Mouse (Mus musculus) left cerebral cortex, adult 2 months (tissue): ENCODE results near the gene Spata2. TPM values are rescaled to one million over a fixed set of nuclear protein-coding genes. Genes with fewer than 3 reads are reported as not detected.

Source experiments
- DNase-seq, 2 experiments: peaks; one replicate each; pipeline ENCODE4 v3.0.0; 2021 to 2022; ENCODE audit warnings: low spot score in 2 of 2, mixed read lengths in 1 of 2; ENCODE audit errors: extremely low spot score in 1 of 2
- H3K27ac ChIP-seq: fragments of 200-600 bp; 2 replicates; pipeline ENCODE4 v1.8.1; 2022
- H3K4me3 ChIP-seq: fragments of 200-600 bp; 2 replicates; pipeline ENCODE4 v1.8.1; 2022
- CTCF ChIP-seq: fragments of 200-600 bp; IDR thresholded peaks from 2 replicates; pipeline ENCODE4 v1.8.1; 2022; ENCODE audit warnings: antibody characterized with exemption, mild to moderate bottlenecking, moderate library complexity
- intact Hi-C: fragments of 180-260 bp; cut with DNase I; formaldehyde crosslinking; loops from one replicate; pipeline ENCODE4 v1.15.1; 2025
- total RNA-seq, 2 experiments: library from RNA; stranded (reverse); gene quantifications; 2 replicates each; pipeline ENCODE4 v1.2.3; 2021

Gene Spata2
- total RNA-seq, 2 experiments from 2014 or later, result 78.0 to 79.1 TPM

GRCm38 (mm10) chr2:167487994-167488393, 4.7 kb downstream of the Spata2 start:
- no peak for TF ChIP-seq CTCF
- H3K27ac ChIP-seq, result peak overlapping the region; percentile 12; the same call in 1 of the 2 replicates
- DNase-seq, result no peak
- no peak overlapping the region for H3K4me3 ChIP-seq
- intact Hi-C loops, result no loop called here

- intact Hi-C loops, result no loop called here
- DNase-seq, result no peak
- no peak overlapping the region for H3K27ac ChIP-seq
- H3K4me3 ChIP-seq, result no peak overlapping the region
- no peak for TF ChIP-seq CTCF
Measured at GRCm38 (mm10) chr2:167487551-167487950, 5.1 kb downstream of the Spata2 start.

GRCm38 (mm10) chr2:167486573-167486972, 6.1 kb downstream of the Spata2 start:
- DNase-seq, result no peak
- Histone ChIP-seq H3K4me3 (no peak overlapping the region), H3K27ac (no peak overlapping the region; the same call in 1 of the 2 replicates)
- no peak for TF ChIP-seq CTCF
- intact Hi-C loops, result no loop called here

GRCm38 (mm10) chr2:167485501-167486377, 6.9 kb downstream of the Spata2 start:
- intact Hi-C loops, result no loop called here
- no peak for DNase-seq
- H3K4me3 ChIP-seq, result no peak overlapping the region
- H3K27ac ChIP-seq, result peak overlapping the region; percentile 52
- TF ChIP-seq CTCF, result no peak

- no peak overlapping the region for H3K4me3 ChIP-seq
- 0 out of 2 replicates have a peak overlapping the region, but pooled peaks have one; percentile 38 for H3K27ac ChIP-seq
- intact Hi-C loops, result no loop called here
- no peak for DNase-seq
- no peak for TF ChIP-seq CTCF
Measured at GRCm38 (mm10) chr2:167484932-167485331, 7.8 kb downstream of the Spata2 start.

GRCm38 (mm10) chr2:167483827-167484410, 8.8 kb downstream of the Spata2 start:
- intact Hi-C loops, result no loop called here

GRCm38 (mm10) chr2:167483081-167483826, 9.4 kb downstream of the Spata2 start:
- TF ChIP-seq CTCF, result no peak
- Histone ChIP-seq H3K4me3 (no peak overlapping the region), H3K27ac (no peak overlapping the region)
- intact Hi-C loops, result no loop called here
- no peak for DNase-seq

More at GRCm38 (mm10) chr2:167483827-167484410, 8.8 kb downstream of the Spata2 start:
- TF ChIP-seq CTCF, result no peak
- no peak for DNase-seq
- Histone ChIP-seq H3K4me3 (no peak overlapping the region), H3K27ac (no peak overlapping the region)

GRCm38 (mm10) chr2:167482681-167483080, 10.0 kb downstream of the Spata2 start:
- no peak for DNase-seq
- Histone ChIP-seq H3K27ac (no peak overlapping the region), H3K4me3 (no peak overlapping the region)
- no peak for TF ChIP-seq CTCF
- intact Hi-C loops, result no loop called here

- no peak for DNase-seq
- no peak overlapping the region; the same call in 1 of the 2 replicates for H3K27ac ChIP-seq
- no peak for TF ChIP-seq CTCF
- intact Hi-C loops, result no loop called here
- no peak overlapping the region for H3K4me3 ChIP-seq
Measured at GRCm38 (mm10) chr2:167479501-167479900, 13.2 kb downstream of the Spata2 start.

GRCm38 (mm10) chr2:167478128-167478527, 14.6 kb downstream of the Spata2 start:
- Histone ChIP-seq H3K27ac (peak overlapping the region; percentile 64; the same call in 1 of the 2 replicates), H3K4me3 (no peak overlapping the region)
- intact Hi-C loops, result no loop called here
- TF ChIP-seq CTCF, result no peak
- DNase-seq, result no peak

GRCm38 (mm10) chr2:167476762-167477161, 15.9 kb downstream of the Spata2 start:
- no peak for DNase-seq
- no peak for TF ChIP-seq CTCF
- intact Hi-C loops, result no loop called here
- Histone ChIP-seq H3K4me3 (no peak overlapping the region), H3K27ac (peak overlapping the region; percentile 72)

GRCm38 (mm10) chr2:167476200-167476688, 16.4 kb downstream of the Spata2 start:
- no peak overlapping the region for H3K4me3 ChIP-seq
- intact Hi-C loops, result no loop called here
- TF ChIP-seq CTCF, result peak; percentile 19
- H3K27ac ChIP-seq, result peak overlapping the region; percentile 72
- DNase-seq, result peak; percentile 61 to 65
